Mouse (Mus musculus) myocyte (in vitro differentiated cells): ENCODE results near the gene Gm37240.

Experiments used
- E2F4 ChIP-seq: IDR thresholded peaks from one replicate; pipeline ENCODE4 v1.6.1; 2011; ENCODE audit warnings: mild to moderate bottlenecking, control low read depth, moderate library complexity; ENCODE audit not compliant: insufficient read depth
- MAX ChIP-seq: IDR thresholded peaks from one replicate; pipeline ENCODE4 v1.6.1; 2011; ENCODE audit warnings: low read depth, mild to moderate bottlenecking, control low read depth
- MYOD1 ChIP-seq, 3 experiments: IDR thresholded peaks; one replicate each; pipeline ENCODE4 v1.6.1; 2011; ENCODE audit warnings: control low read depth in 2 of 3, low read depth in 2 of 3, mild to moderate bottlenecking in 2 of 3, moderate library complexity in 1 of 3; ENCODE audit not compliant: insufficient read length in 2 of 3, control insufficient read depth in 1 of 3
- POLR2A ChIP-seq: IDR thresholded peaks from one replicate; pipeline ENCODE4 v1.6.1; 2011; ENCODE audit warnings: low read depth, mild to moderate bottlenecking, control low read depth, moderate library complexity; ENCODE audit not compliant: insufficient read length
- POLR2AphosphoS2 ChIP-seq: IDR thresholded peaks from one replicate; pipeline ENCODE4 v1.6.1; 2011; ENCODE audit warnings: low read depth, control low read depth; ENCODE audit not compliant: insufficient read length
- TCF12 ChIP-seq: IDR thresholded peaks from one replicate; pipeline ENCODE4 v1.6.1; 2011; ENCODE audit warnings: mild to moderate bottlenecking, control low read depth; ENCODE audit not compliant: poor library complexity, insufficient read depth, severe bottlenecking

DNA sequence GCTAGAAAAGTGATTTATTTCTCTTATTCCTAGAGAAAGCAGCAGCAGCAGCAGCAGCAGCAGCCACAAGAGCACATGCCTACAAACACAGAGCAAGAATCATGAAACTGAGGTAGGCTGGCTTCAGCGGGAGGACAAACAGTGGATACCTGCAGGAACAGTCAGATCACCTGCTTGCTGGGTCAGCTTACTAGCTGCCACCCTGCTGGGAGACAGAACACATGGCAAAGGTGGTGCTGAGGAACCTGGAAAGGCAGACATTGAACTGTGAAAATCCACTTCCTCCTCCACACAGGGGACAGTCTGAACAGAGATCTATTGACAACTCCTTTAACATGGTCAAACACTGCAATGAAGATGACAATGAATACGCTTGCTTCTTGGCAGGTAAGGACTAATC is 1358.3 kb downstream of the Gm37240 start:
- TF ChIP-seq TCF12 (no peak), POLR2A (no peak), MYOD1 (IDR thresholded peaks at IDR 0.05; ENCODE audit: control insufficient read depth in 1 of 3, insufficient read length in 2 of 3, low read depth in 2 of 3) (no peak), MAX (no peak), E2F4 (no peak), POLR2AphosphoS2 (no peak)
